9 mouse cellular contexts compared by ENCODE assay signal in the genomic region with DNA sequence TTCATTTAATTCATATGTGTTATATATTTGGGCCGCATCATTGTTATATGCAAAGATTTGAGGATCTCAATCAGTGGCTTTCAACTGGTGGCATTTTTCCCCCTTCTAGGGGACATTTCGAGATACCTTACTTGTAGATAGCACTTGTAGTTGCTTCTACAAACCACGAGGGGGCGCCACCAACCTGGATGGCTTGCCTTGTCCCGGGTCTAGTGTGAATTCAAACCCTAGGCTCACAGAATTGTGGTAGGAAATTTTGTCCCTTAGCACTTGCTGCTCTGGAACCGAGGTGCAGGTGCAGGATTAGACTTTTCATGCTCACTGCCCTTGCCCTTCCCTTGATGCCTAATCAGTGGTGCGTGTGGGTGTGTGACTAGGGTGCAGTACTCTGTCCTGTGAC.
DNase-seq lines count a peak whose midpoint lies in the region; ATAC-seq and TF ChIP-seq lines count a peak whose summit lies in the region.
"Had no signal": no experiment of that assay in that cellular context is flagged by ENCODE, and none has a peak within 500 bp of the region (broad histone marks: within the 10 kb centered on the region; RNA-seq: fewer than 3 reads in every experiment).

No protein-coding gene starts in this region.

- TF ChIP-seq CTCF in bone marrow, adult 2 months (IDR thresholded peaks at IDR 0.05; ENCODE audit: control insufficient read depth, insufficient read depth, low read length), result peak; percentile 77
- TF ChIP-seq CTCF in midbrain, postnatal 0 days (IDR thresholded peaks at IDR 0.05), result peak; percentile 89
- TF ChIP-seq CTCF in stomach, postnatal 0 days (IDR thresholded peaks at IDR 0.05; ENCODE audit: low read depth), result peak; percentile 89

- TF ChIP-seq POLR2A in bone marrow, adult 2 months (IDR thresholded peaks at IDR 0.05; ENCODE audit: borderline replicate concordance, control insufficient read depth, low read depth, low read length), result no peak

- no peaks in the 10 kb centered on the region for H3K36me3 ChIP-seq in forebrain, embryonic 13.5 days (ENCODE audit: poor library complexity, severe bottlenecking)
- H3K36me3 ChIP-seq in forebrain, embryonic 16.5 days (ENCODE audit: control insufficient read depth, insufficient read depth), result no peaks in the 10 kb centered on the region
- H3K36me3 ChIP-seq in forebrain, embryonic 14.5 days (ENCODE audit: control insufficient read depth, insufficient read depth, low read length), result no peaks in the 10 kb centered on the region
- H3K36me3 ChIP-seq in midbrain, postnatal 0 days (ENCODE audit: insufficient read depth, low read length), result no peaks in the 10 kb centered on the region
- no peaks in the 10 kb centered on the region for H3K36me3 ChIP-seq in stomach, postnatal 0 days (ENCODE audit: control insufficient read depth, insufficient read depth, low read length)
- H3K36me3 ChIP-seq: liver, embryonic 15.5 days had no signal

- ATAC-seq in forebrain, embryonic 13.5 days, result 0 out of 2 replicates have a peak, but pooled peaks have one; percentile 24
- no peak for ATAC-seq in forebrain, embryonic 16.5 days
- ATAC-seq in forebrain, embryonic 14.5 days, result no peak
- no peak for ATAC-seq in midbrain, postnatal 0 days (ENCODE audit: low FRiP score)
- ATAC-seq in stomach, postnatal 0 days (ENCODE audit: low FRiP score, low TSS enrichment), result no peak

- 18% methylated on average over 7 of the region's 7 CpGs for whole genome bisulfite sequencing in forebrain, embryonic 13.5 days
- 18% methylated on average over 7 of the region's 7 CpGs for WGBS in forebrain, embryonic 16.5 days
- WGBS in bone marrow, adult 2 months, result 16% methylated on average over 7 of the region's 7 CpGs
- WGBS in forebrain, embryonic 14.5 days, result 17% methylated on average over 7 of the region's 7 CpGs
- 19% methylated on average over 7 of the region's 7 CpGs for WGBS in midbrain, postnatal 0 days
- WGBS in stomach, postnatal 0 days, result 24% methylated on average over 7 of the region's 7 CpGs

- no peak overlapping the region for H3K27ac ChIP-seq in forebrain, embryonic 13.5 days
- no peak overlapping the region for H3K27ac ChIP-seq in forebrain, embryonic 16.5 days (ENCODE audit: low read length)
- no peak overlapping the region for H3K27ac ChIP-seq in bone marrow, adult 2 months (ENCODE audit: control insufficient read depth, insufficient read depth, low read depth, low read length, poor library complexity)
- H3K27ac ChIP-seq in forebrain, embryonic 14.5 days (ENCODE audit: low read depth, low read length), result no peak overlapping the region
- no peak overlapping the region for H3K27ac ChIP-seq in midbrain, postnatal 0 days (ENCODE audit: low read depth, low read length)
- no peak overlapping the region for H3K27ac ChIP-seq in stomach, postnatal 0 days (replicated peaks)
- H3K27ac ChIP-seq: liver, embryonic 15.5 days had no signal

- no peak for TF ChIP-seq EP300 in stomach, postnatal 0 days (optimal IDR thresholded peaks at IDR 0.05)

- no peaks in the 10 kb centered on the region for H3K9me3 ChIP-seq in forebrain, embryonic 13.5 days (replicated peaks)
- no peaks in the 10 kb centered on the region for H3K9me3 ChIP-seq in forebrain, embryonic 16.5 days (ENCODE audit: control insufficient read depth, low read length)
- no peaks in the 10 kb centered on the region for H3K9me3 ChIP-seq in forebrain, embryonic 14.5 days (replicated peaks; ENCODE audit: control insufficient read depth, low read length)
- no peaks in the 10 kb centered on the region for H3K9me3 ChIP-seq in midbrain, postnatal 0 days (ENCODE audit: low read length)
- no peaks in the 10 kb centered on the region for H3K9me3 ChIP-seq in stomach, postnatal 0 days (ENCODE audit: control insufficient read depth, low read length)
- H3K9me3 ChIP-seq: liver, embryonic 15.5 days had no signal

- DNase-seq in CD4-positive helper T cell, adult 2 months (ENCODE audit: low read depth, low spot score), result peak; percentile 64
- DNase-seq in forebrain, embryonic 14.5 days (ENCODE audit: low spot score), result peak; percentile 82
- DNase-seq in layer of hippocampus, postnatal 14 days (ENCODE audit: low spot score in 2 of 2), result peak; percentile 65 to 76
- DNase-seq in midbrain, postnatal 0 days (ENCODE audit: low spot score), result peak; percentile 71
- peak; percentile 78 for DNase-seq in stomach, postnatal 0 days (ENCODE audit: low spot score)

- H3K4me1 ChIP-seq in forebrain, embryonic 13.5 days, result peaks cover 13% of the 10 kb centered on the region; the same call in 1 of the 2 replicates
- peaks cover 3% of the 10 kb centered on the region; the same call in 1 of the 2 replicates for H3K4me1 ChIP-seq in forebrain, embryonic 16.5 days (replicated peaks; ENCODE audit: control insufficient read depth, insufficient read depth, low read length)
- H3K4me1 ChIP-seq in bone marrow, adult 2 months (ENCODE audit: control insufficient read depth, insufficient read depth, low read length), result no peaks in the 10 kb centered on the region; the same call in 1 of the 2 replicates
- peaks cover 4% of the 10 kb centered on the region; the same call in 1 of the 2 replicates for H3K4me1 ChIP-seq in forebrain, embryonic 14.5 days (ENCODE audit: control insufficient read depth, insufficient read depth, low read length)
- H3K4me1 ChIP-seq in midbrain, postnatal 0 days (ENCODE audit: insufficient read depth, low read length), result no peaks in the 10 kb centered on the region; the same call in 1 of the 2 replicates
- H3K4me1 ChIP-seq in stomach, postnatal 0 days (replicated peaks; ENCODE audit: control insufficient read depth, insufficient read depth), result no peaks in the 10 kb centered on the region
- H3K4me1 ChIP-seq: liver, embryonic 15.5 days had no signal

- no peak overlapping the region for H3K4me3 ChIP-seq in forebrain, embryonic 13.5 days
- no peak overlapping the region for H3K4me3 ChIP-seq in forebrain, embryonic 16.5 days (replicated peaks; ENCODE audit: low read length)
- no peak overlapping the region for H3K4me3 ChIP-seq in bone marrow, adult 2 months (replicated peaks; ENCODE audit: control insufficient read depth, low read depth, low read length)
- no peak overlapping the region for H3K4me3 ChIP-seq in forebrain, embryonic 14.5 days (ENCODE audit: low read depth, low read length)
- H3K4me3 ChIP-seq in midbrain, postnatal 0 days (ENCODE audit: low read depth, low read length), result no peak overlapping the region
- no peak overlapping the region for H3K4me3 ChIP-seq in stomach, postnatal 0 days (ENCODE audit: low read depth, low read length)
- H3K4me3 ChIP-seq: liver, embryonic 15.5 days had no signal

- H3K9ac ChIP-seq in forebrain, embryonic 13.5 days, result no peak overlapping the region
- no peak overlapping the region for H3K9ac ChIP-seq in forebrain, embryonic 16.5 days (replicated peaks; ENCODE audit: low read depth, low read length)
- H3K9ac ChIP-seq in forebrain, embryonic 14.5 days (ENCODE audit: low read length), result no peak overlapping the region
- H3K9ac ChIP-seq in midbrain, postnatal 0 days (replicated peaks; ENCODE audit: low read length, poor library complexity, severe bottlenecking), result no peak overlapping the region
- no peak overlapping the region for H3K9ac ChIP-seq in stomach, postnatal 0 days (ENCODE audit: low read length)
- H3K9ac ChIP-seq: liver, embryonic 15.5 days had no signal

- H3K27me3 ChIP-seq in forebrain, embryonic 13.5 days, result peaks cover 25% of the 10 kb centered on the region
- no peaks in the 10 kb centered on the region; the same call in 1 of the 2 replicates for H3K27me3 ChIP-seq in forebrain, embryonic 16.5 days (replicated peaks; ENCODE audit: control insufficient read depth, insufficient read depth, low read length)
- H3K27me3 ChIP-seq in forebrain, embryonic 14.5 days (replicated peaks; ENCODE audit: control insufficient read depth, insufficient read depth, low read length), result no peaks in the 10 kb centered on the region
- no peaks in the 10 kb centered on the region for H3K27me3 ChIP-seq in midbrain, postnatal 0 days (ENCODE audit: insufficient read depth, low read length)
- no peaks in the 10 kb centered on the region for H3K27me3 ChIP-seq in stomach, postnatal 0 days (ENCODE audit: control insufficient read depth, insufficient read depth, low read length)
- H3K27me3 ChIP-seq: liver, embryonic 15.5 days had no signal

- H3K4me2 ChIP-seq in forebrain, embryonic 13.5 days, result no peak overlapping the region
- H3K4me2 ChIP-seq in forebrain, embryonic 16.5 days (ENCODE audit: low read length), result no peak overlapping the region
- H3K4me2 ChIP-seq in forebrain, embryonic 14.5 days (ENCODE audit: low read length), result no peak overlapping the region
- no peak overlapping the region for H3K4me2 ChIP-seq in midbrain, postnatal 0 days (ENCODE audit: low read depth, low read length, poor library complexity, severe bottlenecking)
- no peak overlapping the region for H3K4me2 ChIP-seq in stomach, postnatal 0 days (replicated peaks; ENCODE audit: low read depth)
- H3K4me2 ChIP-seq: liver, embryonic 15.5 days had no signal
